Mouse (Mus musculus) midbrain, embryonic 10.5 days (tissue): ENCODE measurements around the gene Med19. TPM values are rescaled to one million over a fixed set of nuclear protein-coding genes. Genes with fewer than 3 reads are reported as not detected.
A peak's percentile ranks its signal among the peaks of the same experiment; 100 is the strongest.
"Not testable (repeated sequence)": the region's sequence is repeated elsewhere in the genome, so short reads cannot be mapped to it uniquely, and the experiment has no call there.

ENCODE experiments used
- DNase-seq: peaks from one replicate; pipeline ENCODE4 v3.0.0-alpha.2; 2017; ENCODE audit warnings: low spot score
- H3K27ac ChIP-seq: fragments of 300-500 bp; sonication (generic); replicated peaks from 2 replicates; pipeline ENCODE4 v1.5.1; 2016; ENCODE audit warnings: mild to moderate bottlenecking
- H3K27me3 ChIP-seq: fragments of 300-500 bp; sonication (generic); 2 replicates; pipeline ENCODE4 v1.6.1; 2016; ENCODE audit warnings: low read depth, mild to moderate bottlenecking; ENCODE audit not compliant: poor library complexity, severe bottlenecking
- H3K36me3 ChIP-seq: fragments of 300-500 bp; sonication (generic); 2 replicates; pipeline ENCODE4 v1.6.1; 2016; ENCODE audit warnings: mild to moderate bottlenecking, moderate library complexity
- H3K4me1 ChIP-seq: fragments of 300-500 bp; sonication (generic); 2 replicates; pipeline ENCODE4 v1.6.1; 2016
- H3K4me3 ChIP-seq: fragments of 300-500 bp; sonication (generic); 2 replicates; pipeline ENCODE4 v1.5.1; 2016; ENCODE audit warnings: mild to moderate bottlenecking, moderate library complexity
- H3K9me3 ChIP-seq: fragments of 300-500 bp; sonication (generic); replicated peaks from 2 replicates; pipeline ENCODE4 v1.6.1; 2016; ENCODE audit warnings: mild to moderate bottlenecking
- WGBS: fragments of 180-500 bp; shearing (Covaris S2); methylation state at CpG from one replicate; pipeline ENCODE4 v1.1.7; 2016; 5-methylcytosine and 5-hydroxymethylcytosine counted together
- polyA plus RNA-seq: library from polyadenylated mRNA; unstranded; fragments of >200 nt; fragmentation: Nextera tagmentation; extraction: Ambion mirVana; gene quantifications from 2 replicates; pipeline ENCODE4 v1.2.1, GENCODE M21; 2016

Med19 gene
- polyA plus RNA-seq, 1 experiment from 2014 or later, result 48.4 TPM

- Histone ChIP-seq H3K4me3 (no peak overlapping the region), H3K27ac (no peak overlapping the region), H3K27me3 (no peaks in the 10 kb centered on the region), H3K36me3 (peaks cover 16% of the 10 kb centered on the region), H3K4me1 (peaks cover 19% of the 10 kb centered on the region), H3K9me3 (no peaks in the 10 kb centered on the region)
- no peak for DNase-seq
- WGBS, result 95% methylated on average over 6 of the region's 6 CpGs
Measured at GRCm38 (mm10) chr2:84647051-84647568, 31.1 kb upstream of the Med19 start.

- DNase-seq, result no peak
- WGBS, result 45% methylated on average over 6 of the region's 6 CpGs
- Histone ChIP-seq H3K36me3 (peaks cover 12% of the 10 kb centered on the region), H3K27me3 (no peaks in the 10 kb centered on the region), H3K4me3 (peak overlapping the region; percentile 77), H3K27ac (peak overlapping the region; percentile 10; the same call in 1 of the 2 replicates), H3K4me1 (peaks cover 19% of the 10 kb centered on the region), H3K9me3 (no peaks in the 10 kb centered on the region)
Measured at GRCm38 (mm10) chr2:84648369-84648768, 29.8 kb upstream of the Med19 start.

DNA sequence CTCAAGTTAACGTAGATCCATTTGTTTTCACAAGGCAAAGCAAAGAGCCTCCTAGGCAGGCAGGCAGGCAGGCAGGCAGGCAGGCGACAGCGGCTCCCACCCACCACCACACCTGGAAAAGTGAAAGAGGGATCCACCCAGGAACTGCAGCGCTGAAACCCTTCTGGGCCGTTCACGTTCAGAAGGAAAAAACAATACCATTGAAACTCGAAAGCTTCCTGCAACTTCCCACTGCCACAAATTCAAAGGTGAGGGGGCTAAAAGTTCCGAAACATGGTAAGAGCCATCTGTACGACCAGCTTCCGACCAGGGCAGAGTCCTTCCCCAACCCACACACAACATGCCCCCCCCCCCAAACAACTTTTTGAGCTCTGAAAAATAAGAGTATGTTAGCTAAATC, 28.5 kb upstream of the Med19 start:
- H3K27ac ChIP-seq, result peak overlapping the region; percentile 95
- peak; percentile 36 for DNase-seq
- no peaks in the 10 kb centered on the region for H3K27me3 ChIP-seq
- H3K4me3 ChIP-seq, result peak overlapping the region; percentile 77
- WGBS, result under 1% methylated on average over 10 of the region's 10 CpGs
- H3K4me1 ChIP-seq, result peaks cover 19% of the 10 kb centered on the region
- H3K9me3 ChIP-seq, result no peaks in the 10 kb centered on the region
- peaks cover 12% of the 10 kb centered on the region for H3K36me3 ChIP-seq

DNA sequence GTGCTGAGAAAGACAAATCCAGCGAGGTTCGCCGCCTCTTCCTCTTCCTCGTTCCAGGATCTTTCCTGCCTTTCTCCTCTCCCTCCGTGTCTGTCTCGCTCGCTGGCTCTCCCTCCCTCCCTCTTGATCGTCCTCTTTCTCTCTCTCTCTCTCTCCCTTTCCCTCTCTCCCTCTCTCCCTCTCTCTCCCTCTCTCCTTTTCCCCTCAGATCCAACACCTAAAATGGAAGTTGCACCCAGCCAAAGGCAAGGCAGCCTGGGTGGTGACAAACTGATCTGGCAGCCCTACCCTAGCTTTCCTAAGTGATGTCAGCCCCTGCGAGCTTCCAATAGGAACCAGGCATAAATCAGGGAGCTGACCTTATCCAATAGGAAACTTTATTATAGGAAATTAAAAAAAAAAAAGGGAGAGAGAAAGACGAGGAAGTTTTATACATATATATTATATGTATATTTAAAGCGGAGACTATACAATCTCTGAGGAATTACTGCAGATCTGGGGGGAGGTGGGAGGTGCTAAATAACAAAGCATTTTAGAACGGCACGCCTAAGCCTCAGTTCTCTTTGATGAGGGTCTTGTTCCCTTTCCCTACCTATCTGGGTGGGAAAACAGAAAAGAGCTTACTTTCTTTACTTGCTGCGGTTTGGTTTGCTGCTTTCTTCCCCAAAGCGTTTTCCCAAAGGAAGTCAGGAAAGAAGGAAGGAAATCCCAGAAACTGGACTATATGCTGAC, 27.6 kb upstream of the Med19 start, which contains the start of gene Ctnnd1:
Gene Ctnnd1, minus strand, starts transcription at position 302 of the 732 bp plus-strand sequence.
- Histone ChIP-seq H3K4me1 (peaks cover 19% of the 10 kb centered on the region), H3K9me3 (no peaks in the 10 kb centered on the region), H3K27ac (peak within 1 kb of the TSS; percentile 95), H3K36me3 (peaks cover 12% of the 10 kb centered on the region), H3K4me3 (peak within 1 kb of the TSS; percentile 77), H3K27me3 (no peaks in the 10 kb centered on the region)
- 0% methylated on average over 15 of the region's 15 CpGs for WGBS
- DNase-seq, result peak; percentile 85

GRCm38 (mm10) chr2:84653354-84653753, 24.8 kb upstream of the Med19 start:
- no peak overlapping the region for H3K4me3 ChIP-seq
- no peaks in the 10 kb centered on the region for H3K36me3 ChIP-seq
- H3K27me3 ChIP-seq, result no peaks in the 10 kb centered on the region
- no peak for DNase-seq
- no peaks in the 10 kb centered on the region for H3K9me3 ChIP-seq
- peaks cover 13% of the 10 kb centered on the region for H3K4me1 ChIP-seq
- H3K27ac ChIP-seq, result no peak overlapping the region

- H3K9me3 ChIP-seq, result no peaks in the 10 kb centered on the region
- no peaks in the 10 kb centered on the region for H3K27me3 ChIP-seq
- H3K4me3 ChIP-seq, result no peak overlapping the region
- no peaks in the 10 kb centered on the region for H3K36me3 ChIP-seq
- H3K27ac ChIP-seq, result no peak overlapping the region
- no peaks in the 10 kb centered on the region for H3K4me1 ChIP-seq
- DNase-seq, result no peak
- WGBS, result 74% methylated on average over 1 of the region's 1 CpGs
Measured at GRCm38 (mm10) chr2:84655864-84656263, 22.3 kb upstream of the Med19 start.

GRCm38 (mm10) chr2:84658806-84659205, 19.4 kb upstream of the Med19 start, which contains the start of gene Btbd18:
TSS of gene Btbd18 (plus strand) at chr2:84659079.
- no peaks in the 10 kb centered on the region for H3K4me1 ChIP-seq
- no peak within 1 kb of the TSS for H3K4me3 ChIP-seq
- H3K27me3 ChIP-seq, result no peaks in the 10 kb centered on the region
- H3K9me3 ChIP-seq, result no peaks in the 10 kb centered on the region
- H3K36me3 ChIP-seq, result no peaks in the 10 kb centered on the region
- no peak for DNase-seq
- 92% methylated on average over 32 of the region's 32 CpGs for WGBS
- no peak within 1 kb of the TSS for H3K27ac ChIP-seq

GRCm38 (mm10) chr2:84660253-84660652, 17.9 kb upstream of the Med19 start:
- no peak for DNase-seq
- Histone ChIP-seq H3K4me1 (no peaks in the 10 kb centered on the region), H3K36me3 (no peaks in the 10 kb centered on the region), H3K27ac (no peak overlapping the region), H3K9me3 (no peaks in the 10 kb centered on the region), H3K27me3 (no peaks in the 10 kb centered on the region), H3K4me3 (no peak overlapping the region)
- 73% methylated on average over 3 of the region's 3 CpGs for WGBS

GRCm38 (mm10) chr2:84662866-84663265, 15.3 kb upstream of the Med19 start:
- Histone ChIP-seq H3K27ac (no peak overlapping the region), H3K36me3 (peaks cover 12% of the 10 kb centered on the region), H3K27me3 (no peaks in the 10 kb centered on the region), H3K9me3 (no peaks in the 10 kb centered on the region), H3K4me1 (no peaks in the 10 kb centered on the region), H3K4me3 (no peak overlapping the region)
- WGBS, result 37% methylated on average over 2 of the region's 2 CpGs
- peak; percentile 36 for DNase-seq

DNA sequence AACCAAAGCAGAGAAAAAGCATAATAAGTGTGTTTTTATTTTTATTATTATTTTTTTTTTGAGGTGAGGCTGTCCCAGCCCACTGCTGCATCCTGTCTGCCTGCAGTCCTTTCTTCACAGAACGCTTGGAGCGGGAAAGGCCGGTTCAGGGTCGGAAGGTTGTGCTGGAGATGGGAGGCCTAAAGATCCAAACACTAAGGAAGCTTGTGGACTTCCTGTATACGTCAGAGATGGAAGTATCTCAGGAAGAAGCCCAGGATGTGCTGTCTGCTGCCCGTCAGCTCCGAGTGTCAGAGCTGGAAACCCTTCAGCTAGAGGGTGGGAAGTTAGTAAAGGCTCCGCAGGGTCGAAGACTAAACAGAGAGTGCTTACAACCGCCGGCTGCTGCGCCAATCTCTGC, 12.1 kb upstream of the Med19 start:
- H3K36me3 ChIP-seq, result peaks cover 28% of the 10 kb centered on the region
- H3K27ac ChIP-seq, result no peak overlapping the region
- DNase-seq, result no peak
- no peaks in the 10 kb centered on the region for H3K27me3 ChIP-seq
- WGBS, result 65% methylated on average over 12 of the region's 12 CpGs
- H3K4me1 ChIP-seq, result peaks cover 17% of the 10 kb centered on the region
- no peak overlapping the region for H3K4me3 ChIP-seq
- no peaks in the 10 kb centered on the region for H3K9me3 ChIP-seq

DNA sequence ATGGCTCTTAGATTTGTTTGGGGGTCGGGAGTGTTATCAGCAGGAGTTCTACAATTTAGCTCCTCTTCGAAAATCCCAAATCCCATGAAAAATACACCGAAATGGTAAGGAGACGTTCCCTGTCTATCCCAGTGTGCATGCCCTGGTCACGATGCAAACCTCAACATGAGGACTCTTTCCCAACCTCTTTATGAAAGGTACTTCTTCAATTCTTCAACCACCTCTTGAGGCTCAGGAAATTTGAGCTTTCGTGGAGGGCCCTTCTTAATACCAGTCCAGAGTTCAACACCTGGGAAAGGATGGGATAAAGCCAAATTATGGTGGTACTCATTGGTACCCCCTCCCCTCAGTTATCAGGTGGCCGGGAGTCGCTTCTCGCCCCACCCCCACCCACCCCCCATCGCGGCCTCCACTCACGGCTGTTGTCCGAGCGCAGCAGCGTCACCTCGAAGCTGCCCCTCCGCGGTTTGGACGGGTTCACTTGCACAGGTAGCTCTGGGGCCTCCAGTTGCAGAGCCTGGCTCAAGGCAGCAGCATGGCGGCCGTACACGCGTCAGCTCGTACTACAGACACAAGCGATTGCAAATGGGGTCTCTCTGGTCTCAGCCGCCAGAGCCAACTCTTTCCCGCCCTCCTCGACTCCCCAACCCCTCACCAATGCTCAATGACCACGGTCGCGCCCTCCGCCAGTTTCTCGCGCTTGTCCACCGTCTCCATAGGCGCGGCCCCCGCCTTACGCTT, 8.2 kb upstream of the Med19 start:
- Histone ChIP-seq H3K27ac (peak overlapping the region; percentile 99), H3K36me3 (peaks cover 56% of the 10 kb centered on the region), H3K9me3 (no peaks in the 10 kb centered on the region), H3K4me3 (peak overlapping the region; percentile 88), H3K4me1 (peaks cover 19% of the 10 kb centered on the region), H3K27me3 (no peaks in the 10 kb centered on the region)
- WGBS, result 3% methylated on average over 39 of the region's 39 CpGs
- DNase-seq, result no peak

GRCm38 (mm10) chr2:84670569-84670933, 7.7 kb upstream of the Med19 start, which contains the start of gene Selenoh:
TSS of gene Selenoh (minus strand) at chr2:84670770.
- H3K27me3 ChIP-seq, result no peaks in the 10 kb centered on the region
- peak; percentile 94 for DNase-seq
- H3K36me3 ChIP-seq, result peaks cover 61% of the 10 kb centered on the region
- H3K9me3 ChIP-seq, result no peaks in the 10 kb centered on the region
- H3K4me3 ChIP-seq, result peak within 1 kb of the TSS; percentile 88
- peaks cover 19% of the 10 kb centered on the region for H3K4me1 ChIP-seq
- peak within 1 kb of the TSS; percentile 99 for H3K27ac ChIP-seq
- 0% methylated on average over 20 of the region's 20 CpGs for WGBS

DNA sequence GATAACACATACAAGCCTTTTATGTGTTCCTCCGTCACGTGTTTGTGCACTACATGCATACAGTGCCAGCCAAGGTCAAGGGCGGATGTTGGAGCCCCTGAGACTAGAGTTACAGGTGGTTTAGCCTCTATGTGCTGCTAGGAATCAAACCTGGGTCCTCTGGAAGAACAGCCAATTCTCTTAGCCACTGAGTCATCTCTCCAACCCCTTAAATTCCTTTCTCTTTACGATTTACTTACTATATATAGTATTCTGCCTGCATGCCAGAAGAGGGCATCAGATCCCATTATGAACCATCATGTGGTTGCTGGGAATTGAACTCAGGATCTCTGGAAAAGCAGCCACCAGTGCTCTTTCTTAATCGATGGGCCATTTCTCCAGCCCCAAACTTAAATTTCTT, 6.7 kb upstream of the Med19 start:
- H3K27me3 ChIP-seq, H3K9me3 ChIP-seq, H3K4me3 ChIP-seq, DNase-seq: not testable (repeated sequence)
- peaks cover 22% of the 10 kb centered on the region for H3K4me1 ChIP-seq
- H3K27ac ChIP-seq, result 0 out of 2 replicates have a peak overlapping the region, but pooled peaks have one; percentile 99
- WGBS, result 74% methylated on average over 4 of the region's 5 CpGs
- H3K36me3 ChIP-seq, result peaks cover 70% of the 10 kb centered on the region
